Mouse (Mus musculus): ENCODE measurements at regions not wholly inside any gene's neighbourhood (a gene's known extent, or its start where the extent isn't known, plus 50 kb on each side); places are given as distances from the start of the nearest gene placed in this dataset.

GRCm38 (mm10) chr2:178542032-178542431, 111.7 kb downstream of the Cdh26 start:
- no peak for DNase-seq

- DNase-seq = no peak
Measured at GRCm38 (mm10) chr2:178544411-178544810, 114.1 kb downstream of the Cdh26 start.

GRCm38 (mm10) chr2:178545601-178546352, 115.4 kb downstream of the Cdh26 start:
- DNase-seq = peak; percentile 22

- no peak for DNase-seq
Measured at GRCm38 (mm10) chr2:178546353-178546720, 116.0 kb downstream of the Cdh26 start.

GRCm38 (mm10) chr2:178546888-178547287, 116.6 kb downstream of the Cdh26 start:
- no peak for DNase-seq

GRCm38 (mm10) chr2:178548937-178549336, 118.6 kb downstream of the Cdh26 start:
- DNase-seq = no peak

GRCm38 (mm10) chr2:178553736-178554135, 123.4 kb downstream of the Cdh26 start:
- no peak for DNase-seq

- peak; percentile 65 for DNase-seq
Measured at GRCm38 (mm10) chr2:178555692-178556340, 125.5 kb downstream of the Cdh26 start.

GRCm38 (mm10) chr2:178557934-178558333, 127.6 kb downstream of the Cdh26 start:
- DNase-seq = no peak

- no peak for DNase-seq
Measured at GRCm38 (mm10) chr2:178563287-178563686, 133.0 kb downstream of the Cdh26 start.

GRCm38 (mm10) chr2:178565368-178565818, 135.1 kb downstream of the Cdh26 start:
- no peak for DNase-seq

- DNase-seq = no peak
Measured at GRCm38 (mm10) chr2:178567493-178567892, 137.2 kb downstream of the Cdh26 start.

GRCm38 (mm10) chr2:178572301-178572700, 142.0 kb downstream of the Cdh26 start:
- DNase-seq = no peak

GRCm38 (mm10) chr2:178574859-178575258, 144.5 kb downstream of the Cdh26 start:
- peak; percentile 78 for DNase-seq

- no peak for DNase-seq
Measured at GRCm38 (mm10) chr2:178575403-178575802, 145.1 kb downstream of the Cdh26 start.

GRCm38 (mm10) chr2:178576067-178576466, 145.7 kb downstream of the Cdh26 start:
- DNase-seq = no peak

GRCm38 (mm10) chr2:178579571-178579970, 149.2 kb downstream of the Cdh26 start:
- no peak for DNase-seq

- no peak for DNase-seq
Measured at GRCm38 (mm10) chr2:178581306-178581705, 151.0 kb downstream of the Cdh26 start.

- no peak for DNase-seq
Measured at GRCm38 (mm10) chr2:178584970-178585566, 154.7 kb downstream of the Cdh26 start.

- DNase-seq = no peak
Measured at GRCm38 (mm10) chr2:178587134-178587636, 156.9 kb downstream of the Cdh26 start.

- DNase-seq = no peak
Measured at GRCm38 (mm10) chr2:178593743-178594142, 163.4 kb downstream of the Cdh26 start.

GRCm38 (mm10) chr2:178594177-178594576, 163.8 kb downstream of the Cdh26 start:
- DNase-seq = no peak

GRCm38 (mm10) chr2:178596312-178597083, 166.2 kb downstream of the Cdh26 start:
- no peak for DNase-seq

Data from cerebellum, adult 9-10 months (tissue).